Mouse (Mus musculus) left cerebral cortex, postnatal 36 days (tissue): Measurements from ENCODE around the gene Adra1b. TPM values are rescaled to one million over a fixed set of nuclear protein-coding genes. Genes with fewer than 3 reads are reported as not detected.

Experiments
- DNase-seq, 2 experiments: peaks; one replicate each; pipeline ENCODE4 v3.0.0; 2021 to 2022; ENCODE audit warnings: low spot score in 2 of 2, mixed read lengths in 1 of 2
- intact Hi-C: fragments of 180-260 bp; cut with DNase I; formaldehyde crosslinking; loops from one replicate; pipeline ENCODE4 v1.15.1; 2025
- total RNA-seq, 2 experiments: library from RNA; stranded (reverse); gene quantifications; 2 replicates each; pipeline ENCODE4 v1.2.3; 2021

The Adra1b gene
- total RNA-seq, 2 experiments from 2014 or later: 28.4 to 40.4 TPM

DNA sequence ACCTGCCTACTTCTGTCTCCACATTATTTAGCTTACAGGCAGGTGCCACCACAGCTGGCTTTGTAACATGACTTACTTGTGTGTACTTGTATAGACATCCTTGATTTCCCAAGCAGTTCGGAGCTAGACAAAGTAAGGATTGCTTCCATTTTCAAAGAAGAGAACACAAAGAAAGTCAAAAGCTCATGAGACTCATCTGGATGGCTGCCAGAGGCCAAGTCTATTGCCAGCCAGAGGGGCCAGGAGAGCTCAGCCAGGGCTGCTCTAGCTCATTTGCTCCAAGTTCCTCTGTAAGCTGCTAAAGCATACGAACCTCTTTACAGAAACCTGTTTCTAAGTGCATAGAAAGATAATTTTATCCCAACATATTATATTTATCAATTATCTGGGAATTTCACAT, 142.6 kb downstream of the Adra1b start:
- DNase-seq: no peak
- intact Hi-C loops: no loop called here

GRCm38 (mm10) chr11:43755411-43755810, 145.6 kb downstream of the Adra1b start:
- intact Hi-C loops: no loop called here
- no peak for DNase-seq

- no peak for DNase-seq
- intact Hi-C loops: no loop called here
Observed at GRCm38 (mm10) chr11:43754568-43754967, 146.4 kb downstream of the Adra1b start.

- intact Hi-C loops: no loop called here
- no peak for DNase-seq
Observed at GRCm38 (mm10) chr11:43751542-43751941, 149.5 kb downstream of the Adra1b start.

DNA sequence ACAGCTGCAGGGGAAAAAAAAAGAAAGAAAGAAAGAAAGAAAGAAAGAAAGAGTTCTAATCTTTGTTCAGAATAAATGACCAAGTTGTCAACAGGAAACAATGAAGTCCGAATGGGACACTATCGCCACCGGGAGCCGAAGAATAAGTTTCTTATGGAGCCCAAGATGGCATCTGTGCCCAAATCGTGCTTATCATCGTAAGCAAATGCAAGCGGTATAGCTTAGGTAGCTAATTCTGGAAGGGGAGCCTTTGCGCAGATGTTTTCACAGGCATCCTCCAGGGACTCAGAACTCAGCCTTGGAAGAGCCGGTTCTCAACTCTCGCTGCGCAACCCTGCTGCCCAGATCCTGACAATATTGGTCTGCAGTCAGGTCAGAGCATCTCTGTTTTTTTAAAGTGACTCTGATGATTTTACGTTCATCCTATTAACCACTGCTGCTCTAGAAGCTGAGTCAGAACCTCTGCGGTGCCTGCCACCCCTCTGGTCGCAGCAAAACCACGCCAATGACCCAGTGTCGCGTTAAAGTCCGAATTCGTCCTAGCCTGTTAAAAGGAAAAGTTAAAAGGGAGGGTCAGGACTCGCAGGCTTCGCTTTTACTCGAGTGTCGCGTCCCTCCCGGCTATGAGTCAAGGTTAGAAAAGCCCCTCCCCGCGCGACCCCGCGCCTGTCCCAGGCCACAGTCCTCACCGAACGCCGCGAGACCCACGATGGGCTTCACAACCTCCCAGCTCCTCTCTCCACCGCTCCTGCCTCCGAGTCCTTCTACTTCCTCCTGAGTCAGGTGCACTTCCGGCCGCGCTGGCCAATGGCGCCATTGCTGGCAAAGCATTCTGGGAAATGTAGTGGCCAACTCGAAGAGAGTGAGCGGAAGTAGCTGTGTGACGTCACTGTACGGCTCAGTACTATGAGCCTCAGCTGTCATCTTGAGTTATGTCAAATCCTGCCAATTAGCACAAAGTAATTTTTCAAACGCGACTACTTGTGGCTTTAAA, 153.5 kb downstream of the Adra1b start, which contains the start of gene Ttc1:
Gene Ttc1 (minus strand): TSS at position 776 of the 994 bp plus-strand sequence.
- DNase-seq: peak; percentile 97 to 98
- intact Hi-C loops: no loop called here

DNA sequence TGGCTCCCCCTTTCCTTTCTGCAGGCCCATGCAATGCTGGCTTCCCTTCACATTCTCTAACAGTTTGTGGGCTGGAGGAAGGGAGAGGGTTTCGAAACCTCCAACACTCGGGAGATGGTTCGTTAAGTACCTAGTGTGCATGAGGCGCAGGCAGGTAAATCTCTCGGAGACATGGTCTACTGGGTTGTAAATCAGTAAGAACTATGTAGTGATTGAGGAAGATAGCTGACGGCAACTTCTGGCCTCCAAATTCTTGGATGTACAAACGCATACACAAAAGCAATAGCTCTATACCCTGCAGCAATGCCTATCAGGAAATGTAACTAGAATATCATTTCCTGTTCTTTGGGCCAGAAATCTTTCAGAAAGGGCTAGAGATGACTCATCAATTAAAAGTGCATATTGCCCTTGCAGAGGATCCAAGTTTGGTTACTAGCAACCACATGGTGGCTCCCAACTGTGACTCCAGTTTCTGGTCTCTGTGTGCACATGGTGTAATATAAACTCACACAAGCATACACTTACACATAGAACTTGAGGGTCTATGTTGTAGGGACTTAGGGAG, 172.2 kb downstream of the Adra1b start:
- intact Hi-C loops: loop anchor here (10.0 kb wide), 1 partner anchor 234 kb away; no protein-coding TSS in a partner anchor
- DNase-seq: no peak

GRCm38 (mm10) chr11:43727796-43728195, 173.2 kb downstream of the Adra1b start:
- intact Hi-C loops: loop anchor here (10.0 kb wide), 1 partner anchor 233 kb away; no protein-coding TSS in a partner anchor
- no peak for DNase-seq

Other genes with a start within 250 kb of the Adra1b start
- gene Pwwp2a, start 219.2 kb downstream of the Adra1b start, total RNA-seq: 10 to 100 TPM; 56.5 to 62.4 TPM
- 10 to 100 TPM; 52.5 to 64.3 TPM for gene Ttc1, start 153.2 kb downstream of the Adra1b start, total RNA-seq